Mouse (Mus musculus): Measurements from ENCODE around the gene Ccser1. TPM values are rescaled to one million over a fixed set of nuclear protein-coding genes. Genes with fewer than 3 reads are reported as not detected.

Gene Ccser1
- total RNA-seq, 4 experiments from 2014 or later, result 29.2 to 39.4 (median 30.2) TPM

GRCm38 (mm10) chr6:62367802-62368201 is 1187.7 kb downstream of the Ccser1 start:
- DNase-seq (ENCODE audit: low spot score in 2 of 2), result no peak

All from left cerebral cortex, adult 8-10 months (tissue).